Mouse (Mus musculus): Measurements from ENCODE around the gene Armc8.
A peak's percentile ranks its signal among the peaks of the same experiment; 100 is the strongest.

The Armc8 gene

GRCm38 (mm10) chr9:99505875-99506274 is 62.8 kb downstream of the Armc8 start:
- peak in 1 of 2 experiments; percentile 13 for DNase-seq (ENCODE audit: low spot score in 2 of 2)

GRCm38 (mm10) chr9:99499336-99499735 is 69.4 kb downstream of the Armc8 start:
- DNase-seq (ENCODE audit: low spot score in 2 of 2), result no peak

GRCm38 (mm10) chr9:99492634-99493200 is 76.0 kb downstream of the Armc8 start:
- no peak for DNase-seq (ENCODE audit: low spot score in 2 of 2)

- DNase-seq (ENCODE audit: low spot score in 2 of 2), result no peak
These were observed 77.6 kb downstream of the Armc8 start for GRCm38 (mm10) chr9:99491050-99491449.

GRCm38 (mm10) chr9:99487841-99488240 is 80.9 kb downstream of the Armc8 start:
- no peak for DNase-seq (ENCODE audit: low spot score in 2 of 2)

GRCm38 (mm10) chr9:99487126-99487695 is 81.5 kb downstream of the Armc8 start:
- DNase-seq (ENCODE audit: low spot score in 2 of 2), result no peak

- no peak for DNase-seq (ENCODE audit: low spot score in 2 of 2)
These were observed 83.6 kb downstream of the Armc8 start for GRCm38 (mm10) chr9:99485144-99485543.

- no peak for DNase-seq (ENCODE audit: low spot score in 2 of 2)
These were observed 84.1 kb downstream of the Armc8 start for GRCm38 (mm10) chr9:99484632-99485031.

- DNase-seq (ENCODE audit: low spot score in 2 of 2), result no peak
These were observed 85.5 kb downstream of the Armc8 start for GRCm38 (mm10) chr9:99483191-99483590.

GRCm38 (mm10) chr9:99480764-99481163 is 87.9 kb downstream of the Armc8 start:
- DNase-seq (ENCODE audit: low spot score in 2 of 2), result no peak

GRCm38 (mm10) chr9:99479181-99479711 is 89.5 kb downstream of the Armc8 start:
- DNase-seq (ENCODE audit: low spot score in 2 of 2), result peak in 1 of 2 experiments; percentile 10

GRCm38 (mm10) chr9:99471334-99471733 is 97.4 kb downstream of the Armc8 start:
- no peak for DNase-seq (ENCODE audit: low spot score in 2 of 2)

- no peak for DNase-seq (ENCODE audit: low spot score in 2 of 2)
These were observed 98.2 kb downstream of the Armc8 start for GRCm38 (mm10) chr9:99470347-99471092.

GRCm38 (mm10) chr9:99469681-99470273 is 98.9 kb downstream of the Armc8 start:
- DNase-seq (ENCODE audit: low spot score in 2 of 2), result peak in 1 of 2 experiments; percentile 20

- no peak for DNase-seq (ENCODE audit: low spot score in 2 of 2)
These were observed 100.1 kb downstream of the Armc8 start for GRCm38 (mm10) chr9:99468572-99468971.

- DNase-seq (ENCODE audit: low spot score in 2 of 2), result no peak
These were observed 103.8 kb downstream of the Armc8 start for GRCm38 (mm10) chr9:99464876-99465275.

- DNase-seq (ENCODE audit: low spot score in 2 of 2), result no peak
These were observed 109.0 kb downstream of the Armc8 start for GRCm38 (mm10) chr9:99459730-99460129.

- DNase-seq (ENCODE audit: low spot score in 2 of 2), result no peak
These were observed 110.0 kb downstream of the Armc8 start for GRCm38 (mm10) chr9:99458529-99459208.

GRCm38 (mm10) chr9:99454211-99454610 is 114.5 kb downstream of the Armc8 start:
- DNase-seq (ENCODE audit: low spot score in 2 of 2), result no peak

GRCm38 (mm10) chr9:99451161-99451560 is 117.5 kb downstream of the Armc8 start, which contains the start of gene Nme9:
TSS of gene Nme9 (plus strand) at chr9:99451475.
- no peak for DNase-seq (ENCODE audit: low spot score in 2 of 2)

- DNase-seq (ENCODE audit: low spot score in 2 of 2), result no peak
These were observed 118.6 kb downstream of the Armc8 start for GRCm38 (mm10) chr9:99449886-99450647.
